Mouse (Mus musculus) adrenal gland, postnatal 25 days (tissue): ENCODE data around the gene Sh3bgrl. TPM values are rescaled to one million over a fixed set of nuclear protein-coding genes. Genes with fewer than 3 reads are reported as not detected.
"Not testable (repeated sequence)": the region's sequence is repeated elsewhere in the genome, so short reads cannot be mapped to it uniquely, and the experiment has no call there.

Source experiments
- DNase-seq: peaks from one replicate; pipeline ENCODE4 v3.0.0; 2021; ENCODE audit warnings: mixed read lengths
- long read RNA-seq: library from polyadenylated mRNA; stranded (forward); transcript quantifications from one replicate; pipeline ENCODE4 v2.0.0, GENCODE M21; 2021
- total RNA-seq: library from RNA; stranded (reverse); gene quantifications from 2 replicates; pipeline ENCODE4 v1.2.3, GENCODE M21; 2021

Gene Sh3bgrl
- total RNA-seq: 111 and 123 TPM in 2 replicates
- long read RNA-seq, transcript Sh3bgrl-201 (4 exons, 2,882 nt): major isoform, 132 of 165 reads
- long read RNA-seq, partial matches to known transcripts: 30 of 165 reads
- long read RNA-seq, other reads (novel, unspliced or antisense): 3 of 165 reads

DNA sequence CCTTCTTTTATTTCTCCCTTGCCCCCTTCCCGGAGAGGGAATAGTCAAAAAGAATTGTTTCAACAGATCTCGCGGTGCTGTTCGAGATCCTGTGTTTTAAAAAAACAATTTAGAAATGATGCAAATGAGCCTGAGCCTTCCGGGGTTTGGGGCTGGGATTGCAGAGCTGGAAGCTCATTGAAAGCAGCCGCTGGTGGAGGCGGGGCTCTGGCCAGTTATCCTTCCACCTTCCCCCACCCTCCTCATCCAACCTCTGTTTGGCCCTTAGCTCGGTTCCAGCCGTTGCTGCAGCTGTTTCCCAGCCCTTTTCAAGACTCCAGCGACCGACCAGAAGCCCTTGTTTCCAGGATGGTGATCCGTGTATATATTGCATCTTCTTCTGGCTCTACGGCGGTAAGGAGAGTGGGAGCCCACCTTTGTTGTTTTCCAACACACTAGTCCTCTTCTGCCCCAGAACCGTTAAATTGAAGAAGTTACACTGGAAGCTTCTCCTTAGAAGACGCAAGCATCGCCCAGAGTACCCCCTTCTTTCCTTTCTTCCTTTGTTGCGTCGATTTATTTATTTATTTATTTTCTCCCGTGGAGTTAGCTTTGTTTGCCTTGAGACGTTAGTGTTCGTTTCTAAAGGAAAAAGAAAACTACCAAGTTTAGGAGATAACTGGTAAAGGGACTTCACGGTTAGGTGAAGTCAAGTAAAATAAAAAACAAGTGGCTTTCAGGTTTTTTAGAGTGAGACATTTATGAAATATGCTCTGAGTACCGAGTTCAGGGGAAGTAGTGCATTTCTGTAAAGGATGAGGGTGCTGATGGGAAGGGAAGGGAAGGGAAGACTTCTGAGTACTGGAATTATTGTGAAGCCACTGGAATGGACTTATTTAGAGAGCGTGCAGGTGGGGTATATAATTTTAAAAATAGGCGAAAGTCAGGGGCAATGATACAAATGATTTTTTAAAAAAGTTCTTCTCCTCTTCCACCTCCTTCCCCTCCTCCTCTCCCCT, at the start of gene Sh3bgrl:
TSS of gene Sh3bgrl (plus strand) at position 121 of the 998 bp plus-strand sequence.
- peak; percentile 67 for DNase-seq

DNA sequence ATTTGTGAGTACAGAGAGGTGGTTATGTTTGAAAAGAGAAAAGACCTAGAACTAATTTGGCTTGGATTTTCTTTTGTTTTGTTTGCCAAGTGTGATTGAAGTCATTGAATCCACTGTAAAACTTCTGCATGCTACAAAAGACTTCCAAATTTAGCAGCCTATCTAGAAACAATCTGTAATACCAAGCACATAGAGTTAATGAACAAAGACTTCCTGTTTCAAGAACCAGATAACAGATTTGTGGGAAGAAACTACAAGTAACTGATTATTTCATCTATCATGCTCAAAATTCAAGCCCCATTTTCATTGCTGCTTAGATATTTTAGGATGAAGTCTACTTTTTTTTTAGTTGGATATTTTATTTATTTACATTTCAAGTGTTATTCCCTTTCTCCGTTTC, 47.4 kb upstream of the Sh3bgrl start:
- DNase-seq: no peak

DNA sequence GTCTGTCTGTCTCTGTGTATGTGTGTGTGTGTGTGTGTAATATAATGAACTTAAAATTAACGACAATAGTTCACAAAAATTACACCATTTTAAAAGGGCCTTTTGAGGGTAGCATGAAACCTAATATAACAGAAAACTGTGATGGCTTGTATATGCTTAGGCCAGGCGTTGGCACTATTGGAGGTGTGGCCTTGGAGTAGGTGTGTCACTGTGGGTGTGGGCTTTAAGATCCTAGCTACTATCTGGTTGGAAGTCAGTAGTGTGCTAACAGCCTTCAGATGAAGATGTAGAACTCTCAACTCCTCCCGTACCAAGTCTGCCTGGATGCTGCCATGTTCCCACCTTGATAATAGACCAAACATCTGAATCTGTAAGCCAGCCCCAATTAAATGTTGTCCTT, 23.4 kb upstream of the Sh3bgrl start:
- no peak for DNase-seq

DNA sequence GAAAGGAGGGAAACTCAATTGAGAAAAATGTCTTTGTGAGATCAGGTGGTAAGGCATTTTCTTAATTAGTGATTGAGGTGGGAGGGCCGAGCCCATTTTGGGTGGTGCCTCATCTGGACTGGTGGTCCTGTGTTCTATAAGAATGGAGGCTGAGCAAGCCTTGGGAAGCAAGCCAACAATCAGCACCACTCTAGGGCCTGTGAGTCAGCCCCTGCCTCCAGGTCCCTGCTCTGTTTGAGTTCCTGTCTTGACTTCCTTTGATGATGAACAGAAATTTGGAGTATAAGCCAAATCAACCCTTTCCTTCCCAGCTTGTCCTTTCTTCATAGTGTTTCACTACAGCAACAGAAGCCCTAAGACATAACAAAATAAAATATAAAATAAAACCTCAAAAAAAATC, 19.4 kb upstream of the Sh3bgrl start:
- DNase-seq: no peak

DNA sequence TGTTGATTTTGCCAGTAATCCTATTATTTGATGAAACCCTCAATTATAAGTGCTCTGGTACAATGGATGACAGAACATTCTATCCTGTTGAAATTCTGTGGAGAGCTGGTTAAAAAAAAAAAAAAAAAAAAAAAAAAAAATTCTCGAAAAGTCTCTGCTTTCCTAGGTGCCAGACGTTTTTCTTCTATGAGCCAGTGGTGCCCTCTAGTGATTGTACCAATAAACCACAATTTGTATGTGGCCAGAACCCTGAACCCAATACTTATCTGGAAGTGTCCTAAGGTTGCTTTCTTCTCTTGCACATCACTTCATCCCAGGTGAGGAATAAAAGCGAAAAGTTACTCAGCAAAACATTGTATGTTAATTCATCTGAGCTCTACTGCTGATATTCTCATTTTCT, 18.8 kb upstream of the Sh3bgrl start:
- no peak for DNase-seq

DNA sequence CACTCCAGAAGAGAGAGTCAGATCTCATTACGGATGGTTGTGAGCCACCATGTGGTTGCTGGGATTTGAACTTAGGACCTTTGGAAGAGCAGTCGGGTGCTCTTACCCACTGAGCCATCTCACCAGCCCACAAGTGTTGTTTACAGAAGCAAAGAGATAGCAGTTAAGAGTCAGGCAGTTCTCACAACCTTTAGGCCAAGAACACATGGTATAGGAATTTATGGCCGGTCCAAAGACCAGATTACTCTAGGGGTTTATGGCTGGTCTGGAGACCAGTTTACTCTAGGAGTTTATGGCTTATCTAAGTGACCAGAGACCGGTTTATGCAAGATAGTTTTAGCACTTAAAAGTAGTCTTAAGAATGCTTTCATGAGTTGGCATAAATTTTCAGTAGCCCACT, 15.8 kb upstream of the Sh3bgrl start:
- DNase-seq: not testable (repeated sequence)

DNA sequence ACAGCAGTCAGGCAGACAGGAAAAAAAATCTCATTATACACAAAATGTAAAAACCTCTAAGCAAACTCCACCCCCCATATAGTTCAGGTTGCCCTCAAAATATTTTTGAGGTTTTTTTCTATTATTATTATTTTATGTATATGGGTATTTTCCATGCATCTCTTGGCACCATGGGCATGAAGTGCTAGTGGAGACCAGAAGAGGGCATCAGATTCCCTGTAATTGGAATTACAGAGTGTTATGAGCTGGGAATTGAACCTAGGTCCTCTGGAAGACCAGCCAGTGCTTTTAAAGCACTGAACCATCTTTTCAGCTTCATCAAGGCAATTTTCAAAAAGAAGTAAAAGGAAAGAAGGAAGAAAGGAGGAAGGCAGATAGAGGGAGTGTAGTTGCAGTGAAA, 8.1 kb upstream of the Sh3bgrl start:
- DNase-seq: no peak

DNA sequence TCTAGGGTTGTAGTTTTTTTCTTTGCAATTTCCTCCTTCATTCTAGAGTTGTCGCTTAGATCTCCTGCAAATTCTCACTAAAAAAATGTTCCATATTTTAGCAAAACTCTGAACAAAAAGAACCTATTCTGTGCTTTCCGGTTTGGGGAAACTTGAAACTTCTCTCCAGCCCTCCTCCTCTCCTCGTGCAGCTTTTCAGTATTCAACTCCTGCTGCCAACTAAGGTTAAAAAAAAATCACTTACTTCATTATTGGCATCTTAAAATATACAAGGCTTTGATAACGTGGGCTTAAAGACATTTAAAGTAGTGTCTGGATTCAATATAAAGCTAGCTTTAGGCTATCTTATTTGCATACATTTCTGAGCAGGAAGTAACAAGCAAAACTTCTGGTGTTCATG, 365 bp upstream of the Sh3bgrl start:
- DNase-seq: no peak

DNA sequence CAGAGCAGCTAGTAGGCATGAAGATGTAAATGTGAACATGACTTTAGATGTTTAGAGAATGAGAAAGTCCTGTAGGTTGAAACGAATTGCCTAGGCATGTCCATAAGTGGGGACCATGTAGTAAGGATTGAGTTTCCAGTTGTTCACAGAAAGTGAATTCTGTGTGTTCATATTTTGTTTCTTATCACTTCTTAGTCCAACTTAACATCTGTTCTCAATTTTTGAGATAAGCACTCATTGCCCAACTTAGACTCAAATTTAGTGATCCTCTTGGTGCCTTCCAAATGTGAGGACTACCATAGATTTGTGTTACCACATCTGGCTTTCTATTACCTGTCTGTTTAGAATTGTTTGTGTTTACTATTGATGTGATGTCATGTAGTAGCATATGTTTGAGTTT, 3.3 kb downstream of the Sh3bgrl start:
- DNase-seq: no peak

DNA sequence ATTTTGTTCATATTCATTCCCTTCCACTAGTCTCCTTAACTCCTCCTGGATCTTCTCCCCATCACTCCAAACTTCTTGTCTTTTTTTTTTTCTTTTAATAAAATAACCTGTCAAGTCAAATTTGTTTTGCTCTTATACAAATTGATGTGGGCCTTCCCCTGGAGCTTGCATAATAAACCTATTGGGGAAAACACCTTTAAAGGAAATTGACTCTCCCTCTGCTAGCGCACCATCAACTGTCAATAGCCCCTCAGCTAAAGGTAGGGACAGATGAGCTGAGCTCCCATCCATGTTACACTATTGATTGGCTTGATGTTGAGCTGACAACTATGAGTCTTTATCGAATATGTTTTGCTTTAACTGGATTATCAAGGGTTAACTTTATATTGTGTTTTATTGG, 5.3 kb downstream of the Sh3bgrl start:
- no peak for DNase-seq

DNA sequence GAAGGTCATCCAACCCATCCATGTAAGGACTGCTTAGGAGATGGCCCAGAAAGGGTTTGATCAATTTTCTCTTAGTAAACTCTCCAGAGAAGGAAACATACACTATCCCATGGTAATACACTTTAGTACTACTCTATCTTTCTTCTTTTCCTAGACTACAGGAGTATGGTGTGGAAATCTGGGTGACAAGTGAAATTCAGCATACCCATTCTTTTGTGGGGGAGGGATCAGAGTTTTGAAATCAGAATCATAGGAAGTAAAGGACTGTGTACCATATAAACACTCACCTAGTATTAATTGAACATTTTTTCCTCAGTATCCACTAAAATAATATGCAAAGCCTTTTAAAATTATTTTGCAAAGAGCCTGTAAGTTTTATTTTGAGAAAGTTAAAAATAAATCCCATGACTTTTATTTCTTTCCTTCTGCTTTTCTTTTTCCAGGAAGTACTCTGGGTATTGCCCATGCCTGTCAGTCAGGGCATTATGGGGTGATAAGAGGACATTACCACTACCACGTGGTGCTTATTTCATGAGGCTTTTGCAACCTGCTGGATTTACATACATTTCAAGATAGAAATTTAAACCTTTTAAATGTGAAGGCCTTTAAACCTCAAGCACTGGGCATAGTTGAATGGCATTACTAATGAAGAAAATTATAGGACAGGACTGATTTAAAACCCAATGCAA, 13.1 kb downstream of the Sh3bgrl start:
- DNase-seq: no peak

DNA sequence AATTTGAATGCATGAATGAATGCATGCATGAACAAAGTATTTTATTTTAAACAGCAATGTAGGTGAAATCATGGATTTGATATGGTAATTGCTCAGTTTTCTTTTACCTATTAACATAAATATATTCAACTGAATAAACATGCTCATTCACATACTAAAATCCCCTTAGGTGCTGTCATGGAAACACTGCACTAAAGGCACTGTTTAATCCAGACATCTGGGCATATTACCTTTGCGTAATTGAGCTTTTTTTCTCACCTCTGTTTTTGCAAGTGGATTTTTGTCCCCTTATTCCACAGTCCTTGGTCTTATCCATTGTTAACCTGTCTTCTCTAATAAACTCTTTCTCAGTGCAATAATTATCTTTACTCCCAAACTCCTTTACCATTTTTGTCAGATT, 17.7 kb downstream of the Sh3bgrl start:
- no peak for DNase-seq

DNA sequence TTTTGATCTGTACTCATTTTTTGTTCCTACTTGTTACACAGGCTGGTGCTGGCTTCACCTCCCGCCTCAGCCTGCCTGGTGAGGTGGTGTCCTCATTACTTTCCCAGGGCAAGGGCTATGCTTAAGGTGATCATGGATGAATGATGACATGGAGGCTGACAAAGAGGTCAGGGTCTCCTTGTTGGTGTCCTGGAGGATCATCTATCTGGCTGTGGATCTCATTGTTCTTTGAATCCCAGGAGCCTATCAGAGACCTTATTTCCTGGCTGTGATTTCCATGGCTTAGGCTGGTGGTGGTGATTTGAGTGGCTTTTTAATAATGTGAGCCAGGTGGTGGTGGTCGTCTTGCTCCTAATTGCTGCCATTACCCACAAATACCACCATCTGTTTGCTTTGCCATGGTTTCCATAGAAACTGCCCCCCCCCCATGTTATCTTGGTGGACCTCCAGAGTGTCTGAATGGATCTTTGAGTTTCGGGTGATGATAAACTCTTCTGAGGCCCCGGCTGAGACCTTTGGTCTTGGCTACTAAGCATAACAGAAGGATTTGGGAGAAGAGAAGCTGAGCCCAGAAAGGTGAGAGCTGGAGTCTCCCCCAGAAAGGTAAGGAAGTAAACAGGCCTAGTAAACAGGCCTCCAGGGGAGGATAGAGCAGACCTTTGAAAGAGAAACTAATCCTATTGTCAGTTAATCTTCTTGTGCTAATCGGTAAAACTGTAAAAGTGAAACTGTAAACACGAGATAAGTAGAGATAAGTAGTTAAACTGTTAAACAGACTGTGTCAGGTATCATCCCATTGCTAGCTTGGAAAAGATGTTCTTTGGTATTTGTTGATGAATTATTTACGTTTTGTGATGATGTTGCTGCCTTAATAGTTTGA, 18.5 kb downstream of the Sh3bgrl start:
- DNase-seq: no peak

DNA sequence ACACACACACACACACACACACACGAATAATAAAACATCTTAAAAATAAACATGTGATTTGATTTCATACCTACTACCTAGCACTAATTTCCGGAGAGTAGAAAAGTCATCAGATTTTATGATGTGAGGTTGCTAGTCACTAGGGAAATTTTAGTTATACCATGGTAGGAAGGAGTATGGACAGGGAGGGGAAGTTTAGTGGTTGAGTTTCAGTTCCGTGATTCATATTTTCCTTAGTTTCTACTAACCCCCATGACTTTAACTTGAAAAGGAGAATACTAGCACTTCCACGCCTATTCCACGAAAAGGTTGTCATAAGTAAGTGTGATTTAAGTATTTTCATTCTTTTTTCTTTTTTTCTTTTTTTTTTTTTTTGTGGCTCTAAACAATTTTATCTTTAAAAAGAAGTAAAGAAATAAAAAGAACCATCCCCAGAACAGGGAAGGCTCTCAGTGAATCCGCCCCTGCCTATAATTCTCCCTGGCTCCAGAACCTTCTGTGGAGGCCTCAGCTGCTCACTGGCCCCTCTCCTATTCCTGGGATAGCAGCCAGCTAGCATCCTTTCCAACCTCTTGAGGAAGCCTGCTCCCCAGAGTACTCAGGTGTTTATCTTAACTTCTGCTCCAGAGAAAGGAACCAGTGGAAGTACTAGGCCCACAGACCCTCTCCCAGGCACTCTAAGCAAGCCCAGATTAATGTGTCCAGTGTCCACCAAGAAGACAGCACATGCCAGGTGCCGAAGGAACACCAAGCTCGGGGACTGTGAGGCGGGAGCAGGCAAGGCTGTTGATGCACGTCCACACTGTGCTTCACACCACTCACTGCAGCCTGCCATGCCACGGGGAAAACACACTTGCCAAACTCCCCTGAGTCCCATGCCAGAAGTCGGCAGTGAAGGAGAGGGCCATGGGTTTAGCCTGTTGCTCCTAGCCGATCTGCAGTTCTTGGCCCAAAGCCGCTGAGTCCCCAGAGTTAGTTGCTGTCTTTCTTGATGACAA, 25.0 kb downstream of the Sh3bgrl start:
- peak; percentile 2 for DNase-seq

DNA sequence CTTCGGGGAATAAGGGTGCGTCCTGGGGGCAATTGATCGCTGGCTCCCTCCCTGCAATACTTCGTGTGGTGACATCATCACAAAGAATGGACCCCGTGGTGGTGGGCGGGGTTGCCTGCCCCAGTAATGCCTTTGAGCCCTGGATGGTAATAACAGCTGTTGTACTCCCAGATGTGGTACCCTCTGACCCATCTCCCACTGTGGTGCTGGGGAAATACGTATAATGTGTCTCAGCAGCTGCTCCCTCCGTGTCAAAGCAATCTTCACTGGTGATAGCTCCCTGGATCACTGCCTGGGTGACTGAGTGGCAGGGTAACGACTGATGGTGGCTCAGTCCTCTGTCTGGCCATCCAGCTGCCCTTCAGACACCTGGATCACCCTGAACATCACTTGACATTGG, 26.0 kb downstream of the Sh3bgrl start:
- DNase-seq: no peak

DNA sequence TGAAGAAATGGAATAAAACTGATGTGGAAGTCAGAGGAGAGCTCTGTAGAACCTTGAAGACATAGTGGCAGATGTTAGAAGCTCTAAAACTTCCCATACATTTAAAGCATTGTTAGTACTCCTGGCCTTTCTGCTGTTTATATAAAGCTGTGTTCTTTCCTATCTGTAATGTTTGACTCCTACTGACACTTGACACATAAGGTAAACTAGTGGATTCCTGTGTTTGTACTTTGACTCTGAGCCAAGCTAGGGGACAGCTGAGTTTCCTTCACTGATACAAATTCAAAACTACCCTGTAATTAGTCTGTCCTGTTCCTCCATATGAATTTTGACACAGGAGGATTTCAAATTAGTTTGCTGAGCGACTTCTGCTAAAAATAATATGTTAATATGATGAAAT, 27.5 kb downstream of the Sh3bgrl start:
- no peak for DNase-seq

DNA sequence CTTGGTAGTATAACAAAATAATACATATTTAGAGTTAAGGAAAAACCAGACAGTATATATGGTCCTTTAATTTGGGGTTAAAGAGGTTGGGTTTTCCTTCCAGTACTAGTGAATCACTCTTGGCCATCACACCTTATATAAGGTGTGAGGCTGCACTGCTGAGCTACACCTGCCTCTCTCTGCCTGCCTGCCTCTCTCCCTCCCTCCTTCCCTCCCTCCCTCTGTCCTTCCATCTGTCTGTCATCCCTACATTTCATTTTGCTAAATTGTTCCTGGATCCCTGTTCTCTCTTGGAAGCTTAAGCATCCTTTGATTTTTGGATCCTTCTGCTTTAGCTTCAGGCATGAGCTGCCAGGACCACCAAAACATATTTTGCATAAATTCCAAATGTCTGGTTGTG, 28.6 kb downstream of the Sh3bgrl start:
- no peak for DNase-seq

DNA sequence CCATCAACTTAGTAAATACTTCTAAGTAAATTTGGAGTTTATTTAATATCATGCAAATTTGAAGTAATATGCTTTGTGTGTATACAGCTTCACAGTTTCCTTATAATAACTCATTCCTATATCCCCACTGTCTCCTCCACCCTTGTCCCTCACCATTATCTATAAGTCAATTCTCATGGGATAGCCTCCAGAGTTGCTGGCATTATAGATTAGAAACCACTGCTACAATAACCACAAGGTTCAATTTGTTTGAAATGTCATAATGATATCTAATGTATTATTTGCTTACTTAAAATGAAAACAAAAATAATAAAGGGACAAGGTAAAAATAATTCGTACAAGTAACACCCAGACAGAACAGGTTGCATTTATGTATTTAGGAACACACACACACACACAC, 31.7 kb downstream of the Sh3bgrl start:
- no peak for DNase-seq

DNA sequence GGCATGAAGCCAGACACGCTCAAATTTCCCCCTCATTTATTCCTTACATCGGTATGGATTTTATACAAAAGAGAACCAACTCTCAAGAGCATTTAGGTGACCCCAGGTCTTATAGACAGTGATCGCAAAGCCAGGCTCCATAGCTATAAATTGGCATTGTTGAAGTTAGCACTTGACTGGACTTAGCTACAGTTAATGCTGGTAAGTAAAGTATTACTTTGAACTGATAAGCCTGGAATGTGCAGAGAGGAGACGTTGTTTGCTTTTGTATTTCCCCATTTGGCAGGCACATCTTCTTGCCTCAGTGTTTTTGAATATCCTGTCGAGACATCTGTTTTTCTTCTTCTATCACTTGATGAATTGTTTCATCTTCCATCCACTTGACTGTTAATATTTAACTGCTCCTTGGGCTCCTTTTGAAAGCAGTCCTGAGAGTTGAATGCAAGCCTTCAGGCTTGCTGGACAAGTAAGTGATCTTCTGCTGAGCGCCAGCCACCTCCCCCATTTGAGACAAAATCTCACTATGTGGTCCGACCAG, 32.5 kb downstream of the Sh3bgrl start:
- DNase-seq: no peak

DNA sequence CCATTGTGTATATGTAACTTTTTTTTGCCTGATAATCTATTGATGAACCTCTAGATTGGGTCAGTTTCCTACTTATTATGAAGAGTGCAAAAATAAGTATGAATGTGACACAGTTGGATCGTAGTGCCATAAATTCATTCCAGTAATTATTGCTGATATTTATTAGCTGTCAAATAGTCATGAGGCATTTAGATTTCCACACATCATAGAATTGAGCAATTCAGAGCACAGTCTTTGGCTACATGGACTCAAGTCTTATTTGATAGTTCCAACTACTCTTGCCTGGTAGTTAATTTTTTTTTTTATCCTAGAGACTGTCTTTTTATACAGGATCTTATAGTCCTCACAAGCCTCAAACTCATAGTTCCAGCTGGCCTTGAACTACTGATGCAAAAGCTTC, 34.9 kb downstream of the Sh3bgrl start:
- no peak for DNase-seq

DNA sequence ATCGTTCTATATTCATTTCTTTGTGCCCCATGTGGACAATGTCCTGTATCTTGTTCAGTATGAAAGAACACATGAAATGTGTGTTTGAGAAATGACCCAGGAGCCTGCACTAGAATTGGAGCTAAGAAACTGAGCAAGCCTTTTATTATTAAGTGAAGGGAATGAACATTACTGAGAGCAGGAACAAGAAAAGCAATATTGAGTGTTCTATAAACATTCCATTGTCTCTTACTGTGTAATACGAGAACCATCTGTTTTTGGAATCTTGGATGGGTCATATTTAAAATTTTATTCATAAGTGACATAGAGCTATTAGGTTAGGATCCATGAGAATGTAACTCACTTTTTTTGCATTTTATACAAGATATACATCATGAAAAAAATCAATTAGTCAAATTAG, 36.7 kb downstream of the Sh3bgrl start:
- no peak for DNase-seq
